Mouse (Mus musculus): ENCODE results near the gene Dmd.

Gene Dmd

DNA sequence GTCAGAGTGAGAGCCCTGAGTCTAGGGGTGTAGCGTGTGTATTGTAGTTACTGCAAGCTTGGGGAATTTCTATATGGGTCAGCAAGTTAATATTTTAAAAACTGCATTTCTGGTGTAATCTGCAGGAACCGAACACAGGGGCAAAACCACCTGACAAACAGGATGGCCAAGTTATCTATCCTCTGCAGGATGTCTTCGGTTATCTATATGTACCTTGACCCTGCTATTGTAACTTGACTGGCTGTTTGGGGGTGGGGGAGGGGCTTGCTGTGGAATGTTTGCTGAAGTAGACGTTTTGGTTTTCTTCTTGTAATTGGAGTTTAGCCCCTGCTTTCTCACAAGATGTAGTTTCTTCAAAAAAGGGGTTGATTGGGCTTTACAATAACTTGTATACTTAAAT is 2124.9 kb downstream of the Dmd start:
- DNase-seq, result no peak

DNA sequence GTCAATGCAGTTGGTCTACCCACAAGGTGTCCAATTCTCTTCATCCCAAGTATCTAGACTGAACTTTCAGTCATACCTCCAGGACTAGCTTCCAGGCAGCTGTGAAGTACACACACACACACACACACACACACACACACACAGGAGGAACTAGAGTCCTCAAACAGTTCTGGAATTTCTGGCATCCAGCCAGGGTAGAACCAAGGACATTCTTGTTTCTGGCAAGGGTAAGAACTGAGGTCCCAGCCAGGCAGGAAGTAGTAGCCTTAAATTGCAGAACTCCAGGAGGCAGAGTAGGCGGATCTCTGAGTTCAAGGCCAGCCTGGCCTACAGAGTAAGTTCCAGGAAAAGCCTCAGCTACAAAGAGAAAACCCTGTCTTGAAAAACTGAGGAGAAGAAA is 2128.2 kb downstream of the Dmd start:
- DNase-seq, result no peak

DNA sequence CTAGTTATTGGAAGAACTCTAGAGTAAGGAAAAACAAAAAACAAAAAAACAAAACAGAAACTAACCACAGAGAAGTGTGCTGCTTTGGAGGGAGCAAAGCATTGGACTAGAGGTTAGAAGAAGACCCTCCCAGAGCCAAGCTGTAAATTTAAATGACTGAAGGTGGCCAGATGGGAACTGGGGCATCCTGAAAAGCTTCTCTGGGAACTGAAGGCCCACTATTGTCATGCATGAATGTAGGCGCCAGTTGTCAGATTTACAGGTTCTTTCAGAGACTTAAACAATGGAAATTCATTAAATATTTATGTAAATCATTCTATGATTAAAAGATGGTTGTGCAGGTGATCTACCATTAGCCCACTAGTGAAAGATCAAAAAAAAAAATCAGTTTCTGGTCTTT is 2128.9 kb downstream of the Dmd start:
- no peak for DNase-seq

DNA sequence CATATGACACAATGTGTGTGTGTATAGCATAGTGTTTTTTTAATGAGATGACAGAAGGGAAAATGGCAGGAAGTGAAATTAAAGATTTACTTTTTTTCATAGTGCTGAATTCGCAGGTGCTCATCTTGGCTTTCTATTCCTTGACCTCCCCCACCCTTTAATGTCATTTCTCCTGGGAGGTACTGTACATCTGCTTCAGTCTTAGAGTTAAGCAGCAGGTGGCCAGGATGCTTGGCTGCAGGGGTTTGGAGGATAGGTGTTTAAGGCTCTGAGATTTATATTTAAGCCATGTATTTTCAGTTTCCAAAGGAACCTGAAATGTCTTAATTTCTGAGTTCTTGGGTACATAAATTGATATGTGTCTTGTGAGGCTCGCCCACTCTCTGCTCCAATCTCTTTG is 2130.5 kb downstream of the Dmd start:
- no peak for DNase-seq

DNA sequence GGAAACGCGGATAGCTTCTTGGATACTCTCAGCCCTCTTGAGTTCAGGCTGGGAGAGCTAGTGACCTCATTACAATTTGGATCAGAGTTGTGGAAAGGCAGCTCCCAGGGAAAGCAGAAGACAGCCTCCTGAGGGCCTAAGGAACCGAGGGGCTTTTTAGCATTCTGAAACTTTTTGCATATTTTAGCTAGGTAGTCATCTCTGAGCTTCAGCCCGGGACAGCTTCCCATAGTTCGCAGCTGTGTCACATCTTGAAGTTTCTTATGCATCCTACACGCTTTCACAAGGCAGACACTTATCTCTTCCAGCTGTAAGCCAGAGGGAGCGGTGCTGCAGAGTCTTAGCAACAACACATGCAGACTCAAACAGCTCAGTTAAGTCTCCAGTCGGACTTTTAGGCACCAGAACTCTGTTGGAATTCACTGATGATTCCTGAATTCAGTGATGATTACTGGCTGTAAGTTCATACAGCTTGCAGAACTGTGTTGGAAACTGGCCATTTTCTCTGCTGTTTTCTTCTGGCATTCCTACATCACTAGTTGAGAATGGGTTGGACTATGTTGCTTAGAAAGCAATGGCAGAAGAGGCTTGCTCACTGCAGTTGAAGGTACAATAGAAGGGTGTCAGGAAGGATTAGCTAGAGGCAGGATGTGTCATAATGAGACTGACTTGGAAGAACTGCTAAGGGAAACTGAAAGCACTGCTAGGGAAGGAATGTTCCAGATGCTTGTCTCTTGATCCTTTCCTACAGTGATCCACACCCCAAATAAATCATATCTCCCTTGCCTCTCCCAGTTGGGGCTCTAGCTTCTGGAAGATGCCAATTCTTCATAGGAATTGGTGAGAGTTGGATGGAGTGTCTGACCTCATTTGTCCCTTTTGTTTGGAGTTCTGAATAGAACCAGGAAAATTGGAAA is 2135.8 kb downstream of the Dmd start:
- DNase-seq, result no peak

DNA sequence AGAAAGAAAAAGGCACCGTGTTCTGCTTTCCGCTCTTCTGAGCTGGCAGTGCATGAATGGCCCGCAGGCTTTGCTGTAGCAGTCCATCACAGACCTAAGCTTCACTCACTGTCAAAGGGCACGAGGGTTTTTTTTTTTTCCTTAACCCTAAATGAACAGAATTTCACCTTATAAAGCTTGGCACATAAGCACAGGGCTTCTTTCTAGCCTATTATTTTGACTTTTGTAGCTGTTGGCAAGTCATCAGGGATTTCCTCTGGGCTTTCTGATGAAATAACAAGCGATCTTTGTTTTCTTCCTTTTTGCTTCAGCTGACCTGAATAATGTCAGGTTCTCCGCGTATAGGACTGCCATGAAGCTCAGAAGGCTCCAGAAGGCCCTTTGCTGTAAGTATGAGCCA is 2140.8 kb downstream of the Dmd start:
- DNase-seq, result no peak

DNA sequence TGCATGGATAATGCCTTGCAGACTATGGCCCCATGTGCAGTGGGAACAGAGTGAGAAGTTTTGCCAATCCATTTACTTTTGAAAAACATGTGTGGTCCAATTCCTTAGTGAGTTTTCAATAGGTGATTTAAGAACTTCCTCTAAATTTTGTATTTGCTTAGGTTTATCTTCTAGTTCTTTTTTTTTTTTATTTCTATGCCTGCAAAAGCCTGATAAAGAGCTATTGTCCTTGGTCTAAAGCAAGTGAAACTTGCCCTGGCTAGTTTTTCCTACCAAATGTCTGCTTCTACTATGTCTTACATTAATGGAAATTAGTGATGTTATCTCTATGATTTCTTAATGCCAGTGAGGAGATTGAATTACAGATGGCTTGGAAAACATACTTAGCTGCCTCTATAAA is 2144.7 kb downstream of the Dmd start:
- DNase-seq, result no peak

DNA sequence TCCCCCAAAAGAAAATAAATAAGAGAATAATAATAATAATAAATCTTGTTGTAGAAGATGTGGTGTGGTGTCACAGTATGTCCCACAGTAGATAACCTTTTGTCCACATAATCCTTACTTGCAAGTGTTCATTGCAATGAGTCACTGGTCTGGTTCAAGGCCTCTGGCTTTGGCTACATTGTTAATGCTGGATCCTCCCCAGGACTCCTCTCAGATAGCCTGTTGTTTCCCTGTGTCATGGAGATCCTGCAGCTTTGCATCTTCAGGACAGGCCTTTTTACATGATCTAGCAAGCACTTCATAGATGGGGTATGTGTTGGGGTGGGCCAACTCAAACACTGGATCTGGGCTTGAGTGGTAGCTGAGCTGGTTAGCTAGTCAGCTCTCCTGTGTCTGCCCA is 2150.0 kb downstream of the Dmd start:
- DNase-seq, result no peak

DNA sequence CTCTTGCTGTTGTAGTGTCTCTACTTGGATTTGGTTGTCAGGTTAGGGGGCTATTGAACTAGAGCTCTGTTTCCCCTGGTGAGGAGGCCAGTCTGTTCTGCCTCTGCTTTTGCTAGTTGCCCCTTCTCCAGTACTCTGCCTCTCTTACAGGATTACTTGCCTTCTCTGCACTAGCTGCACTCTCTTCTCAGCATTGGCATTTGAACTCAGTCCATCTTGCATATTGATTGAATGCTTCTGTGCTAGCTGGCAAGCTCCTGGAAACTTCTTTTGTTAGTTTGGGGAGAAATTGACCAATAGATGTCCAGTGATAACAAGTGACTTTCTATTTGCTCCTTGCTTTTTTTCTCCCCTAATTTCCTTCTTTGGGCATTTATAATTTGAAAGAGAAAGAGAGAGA is 2163.7 kb downstream of the Dmd start:
- no peak for DNase-seq

DNA sequence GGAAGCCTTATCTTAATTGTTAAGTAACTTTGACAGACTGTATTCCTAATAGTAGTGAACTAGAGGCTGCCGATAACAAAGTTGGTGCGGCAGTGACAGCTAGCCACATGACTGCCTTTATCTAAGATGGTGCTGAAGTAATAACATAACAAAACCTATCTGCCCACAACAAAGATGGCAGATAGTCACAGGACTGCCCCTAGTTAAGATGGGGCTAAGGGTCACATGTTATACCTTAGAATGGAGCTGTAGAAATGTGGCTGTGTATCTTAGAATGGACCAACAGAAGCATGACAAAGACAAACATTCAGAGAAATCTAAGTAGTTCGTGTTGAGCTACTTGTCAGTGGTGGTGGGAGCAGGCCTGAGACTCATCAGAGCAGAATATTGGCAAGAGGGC is 2184.0 kb downstream of the Dmd start:
- no peak for DNase-seq

DNA sequence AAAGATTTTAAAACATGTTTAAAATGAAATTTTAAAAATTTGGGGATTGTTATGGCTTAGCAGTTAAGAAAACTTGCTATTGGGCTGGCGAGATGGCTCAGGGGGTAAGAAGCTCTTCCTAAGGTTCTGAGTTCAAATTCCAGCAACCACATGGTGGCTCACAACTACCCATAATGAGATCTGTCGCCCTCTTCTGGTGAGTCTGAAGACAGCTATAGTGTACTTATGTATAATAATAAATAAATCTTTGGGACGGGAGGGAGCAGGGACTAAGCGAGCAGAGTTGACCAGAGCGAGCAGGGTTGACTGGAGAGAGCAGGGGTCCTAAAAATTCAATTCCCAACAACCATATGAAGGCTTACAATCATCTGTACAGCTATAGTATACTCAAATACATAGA is 2188.6 kb downstream of the Dmd start:
- DNase-seq, result no peak

DNA sequence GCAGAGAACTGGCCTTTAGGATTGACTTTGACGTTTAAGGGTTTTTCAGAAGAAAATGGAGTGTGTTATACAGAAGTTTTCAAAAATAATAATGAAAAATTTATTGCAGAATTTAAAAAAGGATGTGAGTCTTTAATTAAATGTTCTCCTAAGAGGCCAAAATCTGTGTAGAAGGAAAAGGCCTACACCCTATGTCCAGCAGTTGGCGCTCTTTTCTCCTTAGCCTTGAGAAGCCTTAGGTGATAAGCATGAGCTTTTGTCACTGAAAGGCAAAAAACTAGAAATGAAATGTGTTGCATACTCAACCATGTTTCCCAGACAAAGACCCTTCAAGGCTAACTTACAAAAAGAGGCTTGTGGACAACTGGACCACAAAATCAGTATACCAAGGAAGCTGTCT is 2222.6 kb downstream of the Dmd start:
- DNase-seq, result peak; percentile 3

DNA sequence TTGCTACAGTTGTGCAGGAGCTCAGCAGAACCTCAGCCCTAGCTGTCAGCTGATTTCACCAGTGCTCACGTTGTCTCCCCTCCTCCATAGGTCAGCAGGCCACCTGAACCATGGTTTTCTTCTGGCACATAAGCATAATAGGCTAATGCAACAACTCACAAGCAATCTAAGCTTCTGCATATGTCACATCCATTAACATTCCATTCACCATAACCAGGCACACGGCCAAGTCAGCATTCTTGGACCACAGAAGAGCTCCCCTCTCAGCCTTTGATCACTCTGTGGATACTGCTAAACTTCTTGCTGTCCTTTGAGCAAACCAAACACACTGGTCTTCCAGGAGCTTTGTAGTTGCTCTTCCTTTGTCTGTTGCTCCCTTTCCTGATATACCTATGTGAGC is 2238.9 kb downstream of the Dmd start:
- no peak for DNase-seq

DNA sequence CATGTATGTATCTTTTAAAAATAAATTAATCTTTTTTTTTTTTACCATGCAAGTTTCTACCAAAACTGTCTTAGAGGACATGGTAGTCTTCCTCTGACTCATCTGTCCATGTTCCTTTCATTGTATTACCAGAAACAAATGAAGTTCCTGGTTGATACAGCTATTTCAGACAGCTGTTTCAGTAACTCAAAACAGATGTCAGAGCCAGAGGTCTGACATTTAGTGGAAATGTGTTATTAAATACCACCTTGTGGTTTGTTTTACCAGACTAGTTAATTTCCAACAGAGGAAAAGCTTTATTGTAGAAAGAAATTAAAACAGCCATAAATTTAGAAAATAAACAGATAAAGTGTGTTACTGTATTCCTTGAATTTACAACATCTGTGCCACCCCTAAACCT is 2245.2 kb downstream of the Dmd start:
- no peak for DNase-seq

DNA sequence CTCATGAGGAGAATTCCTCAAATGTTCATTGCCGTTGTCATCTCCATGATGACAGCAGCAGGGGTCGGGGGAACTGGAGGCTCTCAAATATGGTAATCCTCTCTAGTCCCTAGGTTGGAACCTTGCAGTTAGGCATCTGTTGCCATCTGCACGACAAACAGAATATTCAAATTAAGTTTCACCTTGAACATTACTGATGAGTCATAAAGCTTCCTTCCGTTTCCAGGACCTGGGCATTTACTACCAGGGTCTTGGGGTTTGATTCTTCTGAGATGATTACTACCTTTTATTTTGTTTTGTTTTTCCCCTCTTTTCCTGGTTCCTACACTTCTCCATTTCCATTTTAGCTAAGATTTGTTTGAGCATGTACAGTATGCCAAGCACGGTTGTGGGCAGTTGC is 2249.0 kb downstream of the Dmd start:
- DNase-seq, result no peak

DNA sequence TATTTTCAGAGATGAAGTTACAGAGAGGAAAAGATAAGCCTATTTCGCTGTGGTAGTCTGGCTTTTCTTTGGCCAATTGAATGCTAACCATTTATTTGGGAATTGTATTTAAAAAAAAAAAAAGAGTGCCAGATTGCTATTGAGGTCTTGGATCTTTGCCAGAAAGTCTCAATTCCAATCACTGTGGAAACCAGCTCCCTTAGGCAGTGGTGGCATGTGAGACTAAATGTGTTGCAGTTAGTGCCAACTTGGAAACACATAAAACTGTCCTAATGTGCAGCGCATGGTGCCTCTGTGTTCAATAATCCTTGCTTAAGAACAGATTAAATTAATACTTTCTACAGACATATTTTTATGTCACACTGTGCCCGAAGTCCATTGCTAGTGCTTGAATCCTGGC is 2250.7 kb downstream of the Dmd start:
- no peak for DNase-seq

DNA sequence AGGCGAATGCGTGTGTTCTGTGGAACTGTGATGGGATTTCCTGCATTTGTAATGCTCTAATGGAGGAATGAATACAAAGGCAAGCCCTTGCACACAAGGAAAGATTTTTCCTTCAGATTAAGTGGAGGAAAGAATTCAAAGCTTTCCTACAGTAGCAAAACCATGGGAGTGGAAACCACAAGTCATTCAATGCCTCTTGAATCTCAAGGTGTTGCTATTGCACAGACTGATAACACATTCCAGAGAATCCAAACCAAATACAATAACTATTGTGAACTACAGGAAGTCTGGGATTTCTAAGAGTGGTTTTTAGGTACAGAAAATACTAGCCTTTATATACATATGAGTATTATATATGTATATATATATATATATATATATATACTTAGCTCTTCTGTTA is 2258.3 kb downstream of the Dmd start:
- no peak for DNase-seq

DNA sequence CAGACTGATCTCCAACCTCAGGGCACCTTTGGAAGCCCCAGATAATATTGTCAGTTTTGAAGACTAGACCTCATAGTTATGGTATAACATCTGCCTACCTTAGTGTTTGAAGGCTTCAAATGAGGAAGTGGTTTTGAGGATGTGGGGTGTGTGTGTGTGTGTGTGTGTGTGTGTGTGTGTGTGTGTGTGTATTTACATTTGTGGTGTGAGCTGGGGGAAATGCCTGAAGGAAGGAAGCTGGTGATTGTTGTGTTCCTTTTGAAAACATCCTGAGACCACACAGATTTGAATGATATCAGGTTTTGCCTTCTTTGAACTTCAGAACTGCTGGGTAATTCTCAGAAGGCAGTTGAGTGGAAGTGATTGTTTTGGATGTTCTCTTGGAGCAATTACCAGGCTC is 2278.2 kb downstream of the Dmd start:
- peak; percentile 35 for DNase-seq

DNA sequence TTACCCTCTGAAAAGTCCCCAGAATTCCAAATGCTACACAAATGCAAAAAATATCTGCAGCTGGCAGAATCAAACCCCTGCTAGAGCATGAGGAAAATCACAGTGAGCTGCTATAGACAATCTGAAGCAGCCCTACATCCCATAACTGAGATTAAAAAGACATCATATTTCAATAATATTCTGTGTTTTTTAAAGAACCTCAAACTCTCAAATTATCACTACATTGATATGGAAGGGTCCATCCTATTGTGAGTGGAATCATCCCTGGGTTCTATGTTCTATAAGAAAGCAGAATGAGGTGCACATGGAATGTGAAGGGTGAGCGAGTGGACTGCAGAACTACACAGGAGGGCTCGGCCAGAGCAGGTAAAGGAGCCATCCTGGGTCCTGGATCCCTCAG is 2300.7 kb downstream of the Dmd start, which contains the start of gene Fthl17a:
Fthl17a (plus strand) TSS at position 301 of the 400 bp plus-strand sequence.
- no peak for DNase-seq
